Mouse (Mus musculus) limb, embryonic 14.5 days (tissue): ENCODE measurements around the gene Tchp. TPM values are rescaled to one million over a fixed set of nuclear protein-coding genes. Genes with fewer than 3 reads are reported as not detected.
A peak's percentile ranks its signal among the peaks of the same experiment; 100 is the strongest.

ENCODE experiments used
- ATAC-seq: fragments of 200-750 bp; cut with Nextera tagmentation; 2 replicates; pipeline ENCODE4 v1.8.0; 2017; ENCODE audit warnings: low read depth, moderate number of reproducible peaks, moderate TSS enrichment; ENCODE audit not compliant: low FRiP score
- DNase-seq: peaks from one replicate; pipeline ENCODE4 v3.0.0-alpha.2; 2015; ENCODE audit warnings: low spot score
- H3K27ac ChIP-seq: fragments of 300-500 bp; sonication (generic); replicated peaks from 2 replicates; pipeline ENCODE4 v1.5.1; 2014; ENCODE audit warnings: low read depth, mild to moderate bottlenecking, low read length, moderate library complexity, mixed read lengths
- H3K27me3 ChIP-seq: fragments of 300-500 bp; sonication (generic); 2 replicates; pipeline ENCODE4 v1.6.1; 2014; ENCODE audit warnings: low read length, mixed read lengths; ENCODE audit not compliant: control insufficient read depth, insufficient read depth
- H3K36me3 ChIP-seq: fragments of 300-500 bp; sonication (generic); 2 replicates; pipeline ENCODE4 v1.6.1; 2014; ENCODE audit warnings: mild to moderate bottlenecking, low read length, moderate library complexity, mixed read lengths; ENCODE audit not compliant: control insufficient read depth, insufficient read depth
- H3K4me1 ChIP-seq: fragments of 300-500 bp; sonication (generic); 2 replicates; pipeline ENCODE4 v1.6.1; 2014; ENCODE audit warnings: antibody characterized with exemption, low read length, mixed read lengths; ENCODE audit not compliant: control insufficient read depth, insufficient read depth
- H3K4me2 ChIP-seq: fragments of 300-500 bp; sonication (generic); replicated peaks from 2 replicates; pipeline ENCODE4 v1.6.1; 2014; ENCODE audit warnings: low read depth, mild to moderate bottlenecking, low read length, moderate library complexity; ENCODE audit not compliant: severe bottlenecking
- H3K4me3 ChIP-seq: fragments of 300-500 bp; sonication (generic); replicated peaks from 2 replicates; pipeline ENCODE4 v1.5.1; 2014; ENCODE audit warnings: low read length
- H3K9ac ChIP-seq: fragments of 300-500 bp; sonication (generic); 2 replicates; pipeline ENCODE4 v1.6.1; 2014; ENCODE audit warnings: mild to moderate bottlenecking, low read depth, low read length, moderate library complexity; ENCODE audit not compliant: severe bottlenecking
- H3K9me3 ChIP-seq: fragments of 300-500 bp; sonication (generic); 2 replicates; pipeline ENCODE4 v1.6.1; 2016; ENCODE audit warnings: low read length; ENCODE audit not compliant: control insufficient read depth
- POLR2A ChIP-seq: fragments of 200-500 bp; IDR thresholded peaks from 2 replicates; pipeline ENCODE4 v1.8.0; 2012; ENCODE audit warnings: inconsistent platforms, mild to moderate bottlenecking, moderate library complexity, borderline replicate concordance; ENCODE audit not compliant: insufficient read depth, insufficient read length; ENCODE audit errors: extremely low read depth
- WGBS: fragments of 180-500 bp; shearing (Covaris S2); extraction: QIAGEN DNeasy Blood & Tissue Kit; methylation state at CpG from one replicate; pipeline ENCODE4 v1.1.7; 2014; 5-methylcytosine and 5-hydroxymethylcytosine counted together
- polyA plus RNA-seq, 2 experiments: library from polyadenylated mRNA; depleted of rRNA in 1 of 2; stranded (reverse) in 1 of 2; unstranded in 1 of 2; fragments of >200 nt; fragmentation: Nextera tagmentation in 1 of 2; extraction: Ambion mirVana in 1 of 2; gene quantifications; 2 replicates each; pipeline versions ENCODE4 v1.2.1 to v1.2.3; 2012 to 2014

Gene Tchp
- polyA plus RNA-seq, 2 experiments = 10.7 to 33.6 TPM

DNA sequence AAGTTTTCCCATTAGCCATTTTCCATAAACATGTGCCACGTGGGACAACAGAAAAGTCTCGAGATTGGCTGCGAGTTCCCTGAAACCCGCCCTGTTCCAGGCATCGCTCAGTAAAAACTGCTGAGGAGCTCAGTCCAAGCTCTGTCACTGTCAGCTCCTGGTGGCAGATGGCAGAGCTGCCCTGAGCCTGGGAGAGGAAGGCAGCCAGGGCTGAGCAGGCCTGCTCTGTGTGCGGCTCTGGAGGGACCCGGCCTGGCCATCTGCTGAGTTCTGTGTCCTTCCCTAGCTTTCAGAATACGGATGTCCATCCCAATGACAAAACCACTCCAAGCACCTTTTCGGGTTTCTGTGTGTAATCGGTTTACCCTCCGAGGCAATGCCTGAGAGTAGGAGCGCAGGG is 45.8 kb downstream of the Tchp start:
- H3K27me3 ChIP-seq = no peaks in the 10 kb centered on the region
- no peak overlapping the region for H3K9ac ChIP-seq
- no peak overlapping the region for H3K27ac ChIP-seq
- H3K4me3 ChIP-seq = no peak overlapping the region
- 93% methylated on average over 12 of the region's 12 CpGs for WGBS
- no peak overlapping the region for H3K4me2 ChIP-seq
- DNase-seq (no peak), ATAC-seq (no peak)
- no peak for TF ChIP-seq POLR2A
- H3K36me3 ChIP-seq = peaks cover 85% of the 10 kb centered on the region
- H3K4me1 ChIP-seq = no peaks in the 10 kb centered on the region
- H3K9me3 ChIP-seq = no peaks in the 10 kb centered on the region

DNA sequence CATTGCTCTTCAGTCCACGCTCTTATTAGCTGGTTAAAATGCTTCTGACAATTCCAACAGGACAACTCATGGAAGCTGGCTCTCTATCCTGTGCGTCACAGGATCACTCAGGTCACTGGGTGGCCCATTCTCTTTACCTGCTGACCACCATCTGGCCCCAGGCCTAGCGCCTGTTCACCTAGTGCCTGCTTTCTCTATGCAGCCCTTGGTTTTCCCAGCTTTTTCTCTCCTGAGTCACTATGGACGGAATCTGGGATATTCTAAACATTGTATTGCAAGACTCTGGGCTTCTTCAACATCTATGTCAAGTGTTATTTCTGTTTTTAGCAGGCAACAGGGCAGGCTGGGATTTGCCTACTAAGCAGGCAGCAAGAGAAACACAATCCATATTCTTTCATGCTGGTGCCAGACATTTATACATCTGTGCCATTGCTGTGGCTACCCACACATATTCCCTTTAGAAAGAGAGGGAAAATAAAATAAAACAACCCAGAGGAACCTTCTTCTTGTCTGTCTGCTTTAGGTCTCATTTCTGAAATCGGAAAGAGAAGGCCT is 52.1 kb downstream of the Tchp start:
- H3K27ac ChIP-seq = no peak overlapping the region
- H3K27me3 ChIP-seq = no peaks in the 10 kb centered on the region
- no peak overlapping the region for H3K4me2 ChIP-seq
- WGBS = 95% methylated on average over 5 of the region's 5 CpGs
- H3K36me3 ChIP-seq = peaks cover 67% of the 10 kb centered on the region
- TF ChIP-seq POLR2A = no peak
- H3K4me3 ChIP-seq = no peak overlapping the region
- DNase-seq (no peak), ATAC-seq (no peak)
- no peak overlapping the region for H3K9ac ChIP-seq
- H3K4me1 ChIP-seq = no peaks in the 10 kb centered on the region
- no peaks in the 10 kb centered on the region for H3K9me3 ChIP-seq

DNA sequence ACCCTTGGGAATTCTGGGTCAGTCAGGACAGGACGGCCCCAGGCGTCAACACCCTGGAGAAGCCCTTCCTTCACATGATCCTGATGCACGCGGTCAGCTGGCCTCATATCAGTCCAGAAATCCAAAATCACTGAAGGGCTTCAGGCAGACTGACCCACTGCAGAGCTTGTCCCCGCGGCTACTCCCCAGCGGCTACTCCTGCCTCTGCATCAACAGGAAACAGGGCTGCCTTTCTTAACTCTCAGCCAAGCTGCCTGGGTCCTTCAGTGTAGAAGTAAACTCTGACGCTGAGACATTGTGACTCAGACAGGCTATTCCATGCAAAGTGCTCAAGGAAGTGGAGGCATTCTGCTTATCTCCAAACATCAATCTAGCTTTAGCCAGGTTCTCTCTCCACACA is 54.4 kb downstream of the Tchp start:
- H3K27ac ChIP-seq = no peak overlapping the region
- H3K9ac ChIP-seq = no peak overlapping the region
- H3K36me3 ChIP-seq = peaks cover 61% of the 10 kb centered on the region
- TF ChIP-seq POLR2A = no peak
- no peak overlapping the region for H3K4me3 ChIP-seq
- ATAC-seq (no peak), DNase-seq (no peak)
- no peaks in the 10 kb centered on the region for H3K9me3 ChIP-seq
- no peaks in the 10 kb centered on the region for H3K27me3 ChIP-seq
- H3K4me1 ChIP-seq = no peaks in the 10 kb centered on the region
- WGBS = 90% methylated on average over 8 of the region's 8 CpGs
- H3K4me2 ChIP-seq = no peak overlapping the region

DNA sequence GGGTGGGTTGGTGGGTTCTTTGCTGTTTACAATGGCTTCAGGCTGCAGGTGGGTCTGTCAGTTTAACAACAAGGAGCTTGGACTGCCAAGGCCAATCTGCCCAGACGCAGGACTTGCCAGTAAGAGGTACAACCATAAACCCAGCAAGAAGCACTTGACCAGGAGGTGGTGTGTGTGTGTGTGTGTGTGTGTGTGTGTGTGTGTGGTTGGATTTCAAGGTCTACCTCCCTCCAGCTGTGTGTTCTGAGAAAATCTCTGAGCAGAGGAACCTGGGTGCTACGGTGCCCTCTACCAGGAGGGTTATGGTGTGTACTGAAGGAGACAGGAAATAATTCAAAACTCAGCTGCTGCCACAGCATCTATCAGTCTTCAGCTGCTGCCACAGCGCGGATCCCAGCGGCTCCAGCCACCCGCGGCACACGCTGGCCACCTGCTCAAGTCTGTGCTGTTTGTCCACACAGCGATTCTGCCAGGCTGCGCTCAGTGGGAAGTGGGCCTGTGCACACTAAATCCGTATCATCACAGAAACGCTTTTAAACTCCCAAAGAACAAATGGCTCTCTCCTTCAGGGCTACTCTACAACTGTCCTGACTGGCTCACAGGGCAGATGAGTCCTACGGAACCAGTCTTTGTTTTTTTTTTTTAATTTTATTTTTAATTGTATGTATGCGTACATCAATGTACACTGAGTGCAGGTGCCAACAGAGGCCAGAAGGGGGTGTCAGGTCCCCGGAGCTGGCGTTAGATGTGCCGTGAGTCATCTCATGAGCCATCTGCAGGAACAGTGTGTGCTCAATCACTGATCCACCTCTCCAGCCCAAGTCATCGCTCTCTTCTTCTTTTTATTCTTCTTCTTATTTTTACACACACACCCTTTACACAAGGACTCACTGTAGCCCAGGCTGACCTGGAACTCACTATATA is 57.5 kb downstream of the Tchp start:
- Histone ChIP-seq H3K9ac (no peak overlapping the region), H3K36me3 (peaks cover 51% of the 10 kb centered on the region), H3K27me3 (no peaks in the 10 kb centered on the region), H3K4me3 (no peak overlapping the region), H3K4me2 (no peak overlapping the region), H3K27ac (no peak overlapping the region), H3K9me3 (no peaks in the 10 kb centered on the region), H3K4me1 (no peaks in the 10 kb centered on the region)
- DNase-seq = no peak
- peak; percentile 12; the same call in 1 of the 2 replicates for ATAC-seq
- 87% methylated on average over 18 of the region's 18 CpGs for WGBS
- TF ChIP-seq POLR2A = no peak

DNA sequence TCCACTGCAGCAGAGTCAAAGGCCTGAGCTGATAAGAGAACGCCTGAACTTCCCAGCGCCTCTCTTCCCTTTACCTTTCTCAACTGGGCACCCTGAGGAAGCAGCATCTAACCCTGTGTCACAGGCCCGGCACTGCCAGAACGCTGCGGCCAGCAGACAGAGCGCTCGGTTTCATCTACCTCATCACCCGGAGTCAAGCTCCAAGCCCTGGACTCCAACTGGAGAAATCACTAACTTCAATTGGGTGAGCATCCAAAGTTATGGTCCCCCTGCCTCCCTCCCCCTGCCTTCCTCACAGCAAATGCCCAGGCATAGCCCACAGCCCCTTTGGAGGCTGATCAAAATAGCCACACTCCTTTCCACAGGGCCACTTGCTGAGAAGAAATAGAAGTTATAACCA is 59.1 kb downstream of the Tchp start:
- Histone ChIP-seq H3K4me1 (no peaks in the 10 kb centered on the region), H3K9ac (no peak overlapping the region), H3K27me3 (no peaks in the 10 kb centered on the region), H3K27ac (no peak overlapping the region), H3K36me3 (peaks cover 37% of the 10 kb centered on the region), H3K4me2 (no peak overlapping the region), H3K9me3 (no peaks in the 10 kb centered on the region), H3K4me3 (no peak overlapping the region)
- no peak for TF ChIP-seq POLR2A
- 87% methylated on average over 8 of the region's 8 CpGs for WGBS
- ATAC-seq (no peak), DNase-seq (no peak)
